Mouse (Mus musculus) left cerebral cortex, adult 2 months (tissue): ENCODE results near the gene Llph. TPM values are rescaled to one million over a fixed set of nuclear protein-coding genes. Genes with fewer than 3 reads are reported as not detected.

Source experiments
- DNase-seq, 2 experiments: peaks; one replicate each; pipeline ENCODE4 v3.0.0; 2021 to 2022; ENCODE audit warnings: low spot score in 2 of 2, mixed read lengths in 1 of 2; ENCODE audit errors: extremely low spot score in 1 of 2
- H3K27ac ChIP-seq: fragments of 200-600 bp; 2 replicates; pipeline ENCODE4 v1.8.1; 2022
- H3K4me3 ChIP-seq: fragments of 200-600 bp; 2 replicates; pipeline ENCODE4 v1.8.1; 2022
- CTCF ChIP-seq: fragments of 200-600 bp; IDR thresholded peaks from 2 replicates; pipeline ENCODE4 v1.8.1; 2022; ENCODE audit warnings: antibody characterized with exemption, mild to moderate bottlenecking, moderate library complexity
- intact Hi-C: fragments of 180-260 bp; cut with DNase I; formaldehyde crosslinking; loops from one replicate; pipeline ENCODE4 v1.15.1; 2025
- total RNA-seq, 2 experiments: library from RNA; stranded (reverse); gene quantifications; 2 replicates each; pipeline ENCODE4 v1.2.3; 2021

The Llph gene
- total RNA-seq, 2 experiments from 2014 or later: 21.7 to 24.3 TPM

DNA sequence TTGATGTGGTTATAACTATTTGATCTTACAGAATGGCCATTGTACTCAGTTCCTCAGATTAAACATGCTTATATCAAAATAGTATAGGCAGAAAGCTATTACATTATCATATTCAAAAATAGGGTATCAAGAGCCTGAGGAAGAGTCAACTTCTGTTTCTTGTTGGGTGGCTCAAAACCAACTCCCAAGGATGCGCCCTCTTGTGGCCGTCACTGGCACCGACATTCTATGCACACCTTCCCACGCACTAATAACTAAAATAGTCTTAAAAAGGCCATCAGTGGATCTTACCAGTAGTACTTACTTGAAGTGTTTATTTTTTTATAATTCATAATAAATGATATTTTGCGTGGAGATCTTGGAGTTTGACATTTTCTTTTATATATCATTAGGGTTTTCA, 4.8 kb downstream of the Llph start:
- Histone ChIP-seq H3K4me3 (no peak overlapping the region), H3K27ac (no peak overlapping the region)
- peak; percentile 48 to 59 for DNase-seq
- intact Hi-C loops: no loop called here
- peak; percentile 79 for TF ChIP-seq CTCF

DNA sequence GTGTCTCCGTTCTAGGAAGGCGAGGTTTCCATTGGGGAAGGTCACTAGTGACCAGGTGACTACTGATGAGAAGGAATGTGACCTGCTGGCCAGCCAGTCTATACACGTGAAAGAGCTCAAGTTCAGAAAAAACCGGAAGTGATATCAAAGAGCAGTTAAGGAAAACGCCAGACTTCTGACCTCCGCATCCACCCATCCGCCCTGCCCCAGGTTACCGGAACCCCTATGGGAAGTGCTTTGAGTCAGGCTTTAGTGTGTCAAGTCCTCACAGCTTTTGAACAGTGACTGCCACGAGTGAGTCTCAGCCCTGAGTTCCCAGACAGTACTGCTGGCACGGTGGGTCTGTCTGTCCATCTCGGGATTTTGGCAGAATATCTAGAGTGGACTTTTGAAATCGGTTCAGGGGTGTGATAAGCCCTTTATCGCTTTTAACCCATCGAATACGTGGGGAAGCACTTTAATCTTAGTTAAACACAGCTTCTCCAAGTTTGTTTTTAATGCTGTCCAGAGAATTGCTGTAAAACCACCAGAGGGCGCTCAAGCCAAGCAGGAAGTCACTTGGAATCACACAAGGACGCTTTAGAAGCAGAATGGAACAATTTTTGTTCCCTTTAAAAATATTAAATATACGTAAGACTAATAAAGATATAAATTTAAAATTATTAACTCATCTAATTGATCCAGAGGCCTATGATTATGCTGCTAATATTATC, 6.9 kb downstream of the Llph start:
- peak; percentile 47 to 49 for DNase-seq
- Histone ChIP-seq H3K27ac (no peak overlapping the region), H3K4me3 (no peak overlapping the region)
- intact Hi-C loops: no loop called here
- peak; percentile 94 for TF ChIP-seq CTCF

DNA sequence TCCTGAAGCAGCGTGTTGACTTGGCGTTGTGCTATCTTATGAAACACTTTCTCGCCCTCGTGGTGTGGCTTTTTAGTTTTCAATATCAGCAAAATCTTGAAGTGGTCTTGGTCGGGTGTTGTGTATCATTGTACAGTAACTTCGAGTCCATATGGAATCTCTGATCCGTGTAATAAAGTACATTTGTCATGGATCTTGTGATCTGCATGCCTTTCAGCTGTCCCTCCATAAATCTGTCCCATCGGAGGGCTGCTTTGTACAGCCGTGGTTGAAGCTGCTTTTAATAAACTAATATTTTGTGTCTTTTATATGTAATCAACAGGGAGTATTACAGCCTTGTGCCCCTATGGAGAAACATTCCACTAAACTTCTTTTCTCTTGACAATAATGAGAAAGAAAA, 10.0 kb downstream of the Llph start:
- Histone ChIP-seq H3K27ac (no peak overlapping the region), H3K4me3 (no peak overlapping the region)
- DNase-seq: no peak
- intact Hi-C loops: loop anchor here (5.0 kb wide), 1 partner anchor 1020 kb away; no protein-coding TSS in a partner anchor
- no peak for TF ChIP-seq CTCF

DNA sequence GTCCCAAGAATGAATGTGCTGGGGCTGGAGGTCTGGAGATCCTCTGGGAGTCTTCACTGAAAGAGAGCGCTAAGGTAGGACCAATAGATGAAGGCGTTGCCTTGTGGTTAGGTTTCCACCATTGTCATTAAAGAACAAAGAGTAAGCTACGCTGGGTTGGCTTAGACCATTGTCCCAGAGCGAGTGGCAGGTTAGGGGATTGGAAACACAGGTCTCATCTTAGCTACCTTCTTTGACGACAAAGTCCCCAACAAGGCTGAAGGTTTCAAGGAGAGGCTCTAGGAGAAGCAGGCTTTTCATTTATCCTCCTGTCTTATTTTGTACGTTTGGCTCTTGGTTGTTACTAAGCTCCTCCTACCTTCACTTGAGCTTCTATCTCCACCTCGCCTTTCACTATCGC, 11.4 kb downstream of the Llph start:
- TF ChIP-seq CTCF: no peak
- H3K4me3 ChIP-seq: no peak overlapping the region
- DNase-seq: no peak
- intact Hi-C loops: loop anchor here (5.0 kb wide), 1 partner anchor 1019 kb away; no protein-coding TSS in a partner anchor
- no peak overlapping the region for H3K27ac ChIP-seq

DNA sequence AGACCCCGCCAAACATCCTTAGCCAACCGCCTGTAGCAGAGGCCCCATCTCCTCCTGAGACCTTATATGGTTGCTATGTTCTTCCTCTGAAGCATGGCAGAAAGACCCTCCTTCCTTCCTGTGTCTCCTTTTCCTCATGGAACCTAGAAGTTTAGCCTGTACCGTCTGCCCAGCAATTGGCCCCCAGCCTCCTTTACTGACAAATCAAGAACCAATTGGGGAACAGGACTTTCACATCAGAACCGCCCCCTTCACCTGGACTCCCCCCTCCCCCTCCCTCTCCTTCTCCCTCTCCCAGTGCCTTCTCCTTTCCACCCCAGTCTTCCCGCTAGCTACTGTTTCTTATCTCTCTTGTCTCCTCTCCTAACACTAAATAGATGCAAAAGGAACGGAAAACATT, 12.6 kb downstream of the Llph start:
- intact Hi-C loops: loop anchor here (5.0 kb wide), 1 partner anchor 1018 kb away; no protein-coding TSS in a partner anchor
- H3K4me3 ChIP-seq: no peak overlapping the region
- no peak overlapping the region for H3K27ac ChIP-seq
- no peak for TF ChIP-seq CTCF
- no peak for DNase-seq

DNA sequence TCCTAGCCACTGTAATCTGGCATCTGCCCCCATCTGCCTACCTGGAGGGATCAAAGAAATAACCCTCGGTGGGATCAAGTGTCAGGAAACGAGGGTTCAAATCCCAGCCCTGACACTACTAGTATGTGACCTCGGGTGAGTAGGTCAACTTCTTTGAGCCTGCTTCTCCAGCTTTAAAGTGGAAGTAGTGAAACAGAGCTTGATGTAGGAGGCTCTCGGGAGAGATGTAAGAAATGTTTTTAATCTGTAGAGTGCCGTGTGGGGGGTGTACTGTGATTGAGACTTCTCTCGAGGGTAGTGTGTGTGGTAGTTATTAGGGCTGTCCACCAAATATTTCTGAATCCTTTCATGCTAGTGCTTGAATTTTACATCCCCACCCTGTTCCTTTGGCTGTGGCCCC, 15.6 kb downstream of the Llph start:
- intact Hi-C loops: no loop called here
- H3K27ac ChIP-seq: no peak overlapping the region
- TF ChIP-seq CTCF: no peak
- H3K4me3 ChIP-seq: no peak overlapping the region
- DNase-seq: no peak

DNA sequence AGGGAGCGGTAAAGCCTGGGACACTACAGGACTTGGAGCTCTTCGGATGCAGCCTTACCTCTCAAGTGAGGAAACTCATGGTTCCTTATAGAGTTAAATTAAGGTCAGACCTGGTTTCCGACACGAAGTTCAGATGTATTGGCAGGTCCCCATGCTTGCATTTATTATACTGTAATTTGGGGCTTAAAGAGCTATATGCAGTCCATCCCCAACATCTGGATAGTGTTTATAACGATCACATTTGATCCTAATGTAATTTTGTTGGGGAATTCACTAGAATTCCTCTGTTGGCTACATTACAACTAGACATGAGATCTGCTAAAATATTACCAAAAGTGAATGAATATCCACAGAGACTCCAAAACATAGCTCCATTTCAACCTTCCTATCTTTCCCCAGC, 18.8 kb downstream of the Llph start:
- intact Hi-C loops: loop anchor here (5.0 kb wide), 2 partner anchors 617 to 632 kb away; no protein-coding TSS in a partner anchor
- no peak overlapping the region for H3K4me3 ChIP-seq

DNA sequence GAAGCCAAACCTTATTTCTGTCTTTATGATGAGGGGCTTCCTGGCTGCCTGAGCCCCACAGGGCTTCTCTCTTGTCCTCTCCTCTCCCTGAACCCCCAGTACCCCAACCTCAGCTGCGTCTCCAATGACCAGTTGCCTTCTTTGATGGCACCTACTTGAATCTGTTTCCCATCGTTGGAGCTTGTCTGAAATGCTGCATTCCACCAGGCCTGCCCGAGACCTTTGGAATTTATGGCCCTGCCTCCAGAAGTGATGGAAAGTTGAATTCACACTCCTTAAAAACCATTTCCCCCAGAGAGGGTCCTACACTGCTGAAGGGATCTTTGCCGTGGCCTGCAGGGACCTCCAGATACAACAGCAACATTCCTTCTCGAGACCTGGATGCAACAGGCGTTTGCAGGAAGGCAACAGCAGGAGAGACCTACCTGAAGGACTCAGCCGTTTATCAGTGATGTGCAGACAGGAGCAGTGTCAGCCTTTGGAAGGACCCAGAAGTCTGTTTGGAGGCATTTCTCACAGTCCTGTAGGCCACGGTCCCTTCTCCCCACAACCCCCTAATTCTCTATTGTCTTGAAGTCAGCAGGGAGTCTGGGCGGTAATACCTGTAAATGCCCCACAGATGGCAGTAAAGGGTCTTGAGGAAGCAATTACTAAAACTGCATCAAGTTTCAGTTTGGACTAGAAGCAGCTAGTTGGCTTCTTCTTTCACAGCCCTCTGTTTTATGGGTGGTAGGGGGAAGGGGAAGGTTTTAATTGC, 20.3 kb downstream of the Llph start:
- DNase-seq: no peak
- H3K27ac ChIP-seq: no peak overlapping the region
- no peak overlapping the region for H3K4me3 ChIP-seq
- TF ChIP-seq CTCF: peak; percentile 77
- intact Hi-C loops: loop anchor here (5.0 kb wide), 2 partner anchors 615 to 630 kb away; no protein-coding TSS in a partner anchor

More for the DNA sequence above, 18.8 kb downstream of the Llph start:
- DNase-seq: no peak
- no peak overlapping the region for H3K27ac ChIP-seq
- TF ChIP-seq CTCF: no peak

DNA sequence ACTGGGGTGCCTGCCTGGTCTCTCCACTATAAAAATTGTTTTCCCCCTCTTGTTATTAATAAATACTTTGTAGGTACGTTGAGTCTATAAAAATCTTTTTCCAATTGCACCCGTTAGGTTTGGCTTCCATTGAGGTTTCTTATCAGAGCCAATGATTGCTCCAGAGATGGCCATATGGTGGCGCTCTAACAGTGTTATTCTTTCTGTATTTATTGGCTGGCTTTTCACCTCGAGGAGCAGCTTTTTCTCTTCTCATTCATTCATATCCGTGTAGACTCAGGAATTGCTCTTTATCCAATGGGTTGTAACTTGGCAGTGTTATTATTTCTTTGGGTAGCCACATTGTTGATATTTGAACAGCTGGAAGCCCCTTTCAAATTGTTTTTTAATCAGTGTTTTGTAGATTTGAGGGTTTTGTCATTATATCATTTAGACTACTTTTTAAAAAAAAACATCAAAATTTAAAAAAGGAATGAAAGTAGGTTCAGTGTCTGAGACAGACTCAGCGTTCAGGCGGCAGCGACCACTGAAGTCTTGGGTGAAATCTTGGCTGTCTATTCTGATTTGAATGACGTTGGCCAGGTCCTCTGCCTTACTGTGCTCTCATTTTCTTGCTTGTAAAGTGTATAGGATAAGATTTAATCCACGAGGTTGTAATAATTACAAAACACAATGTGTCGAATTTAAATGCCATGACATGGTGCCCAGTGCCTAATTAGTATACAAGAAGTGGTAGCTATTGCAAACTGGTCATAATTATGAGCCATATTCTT, 24.2 kb downstream of the Llph start:
- DNase-seq: no peak
- no peak overlapping the region for H3K27ac ChIP-seq
- H3K4me3 ChIP-seq: no peak overlapping the region
- intact Hi-C loops: no loop called here
- TF ChIP-seq CTCF: peak; percentile 6; the same call in 1 of the 2 replicates

DNA sequence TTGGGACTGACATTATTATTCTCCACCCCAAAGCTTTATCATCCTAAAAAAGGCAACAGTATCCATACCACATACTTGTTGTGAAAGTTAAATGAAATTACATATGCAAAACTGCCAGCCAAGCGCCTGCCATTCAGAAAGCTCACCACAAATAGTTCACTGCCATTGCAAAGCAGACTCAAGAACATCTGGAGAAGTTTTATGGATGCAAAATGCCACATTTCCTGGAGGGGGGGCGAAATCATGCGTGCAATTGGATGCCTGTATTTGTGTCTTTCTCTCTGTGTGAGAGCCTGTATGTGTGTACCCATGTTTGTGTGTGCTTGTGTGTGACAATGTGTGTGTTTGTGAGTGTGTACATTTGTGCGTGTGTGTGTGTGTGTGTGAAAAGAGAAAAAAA, 24.9 kb downstream of the Llph start:
- no peak overlapping the region for H3K27ac ChIP-seq
- TF ChIP-seq CTCF: no peak

DNA sequence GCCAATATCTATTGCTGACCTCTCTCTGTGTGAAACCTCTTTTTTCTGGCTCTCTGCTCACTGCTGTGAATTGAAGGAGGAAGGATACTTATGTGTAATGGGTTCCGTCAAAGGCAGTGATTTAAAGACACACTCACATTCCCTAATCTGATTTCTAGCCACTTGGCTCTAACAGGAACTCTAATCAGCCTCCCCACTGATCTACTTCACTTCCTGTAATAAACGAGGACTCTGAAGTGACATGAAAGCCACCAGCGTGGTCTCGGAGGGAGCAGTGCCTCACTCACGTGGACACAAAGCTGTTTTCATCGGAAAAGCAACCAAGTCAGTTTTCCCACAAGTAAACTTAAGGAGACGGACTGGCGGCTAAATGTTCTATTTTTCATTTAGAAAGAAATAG, 25.9 kb downstream of the Llph start:
- intact Hi-C loops: no loop called here
- Histone ChIP-seq H3K27ac (no peak overlapping the region), H3K4me3 (no peak overlapping the region)
- no peak for TF ChIP-seq CTCF
- DNase-seq: no peak

More for the DNA sequence above, 24.9 kb downstream of the Llph start:
- no peak for DNase-seq
- intact Hi-C loops: no loop called here
- H3K4me3 ChIP-seq: no peak overlapping the region
